ENCODE assay signal across 8 mouse cellular contexts in genomic region chr11:70001159-70001558, GRCm38 (mm10). TPM values are rescaled to one million over a fixed set of nuclear protein-coding genes. Genes with fewer than 3 reads are reported as not detected.
DNase-seq lines count a peak whose midpoint lies in the region; ATAC-seq and TF ChIP-seq lines count a peak whose summit lies in the region.

No protein-coding gene starts in this region.

- no peaks in the 10 kb centered on the region for H3K9me3 ChIP-seq in heart, embryonic 10.5 days
- H3K9me3 ChIP-seq in E14TG2a.4 (ENCODE audit: low read length), result no peaks in the 10 kb centered on the region
- H3K9me3 ChIP-seq in forebrain, embryonic 16.5 days (ENCODE audit: control insufficient read depth, low read length), result no peaks in the 10 kb centered on the region
- no peaks in the 10 kb centered on the region for H3K9me3 ChIP-seq in liver, embryonic 15.5 days (replicated peaks)

- no peak for TF ChIP-seq CTCF in E14TG2a.4 (conservative IDR thresholded peaks at IDR 0.05; ENCODE audit: low read length)

- H3K27ac ChIP-seq in heart, embryonic 10.5 days, result peak overlapping the region; percentile 96
- H3K27ac ChIP-seq in forebrain, embryonic 16.5 days (ENCODE audit: low read length), result peak overlapping the region; percentile 97
- peak overlapping the region; percentile 85 for H3K27ac ChIP-seq in liver, embryonic 15.5 days (replicated peaks)

- peaks cover 52% of the 10 kb centered on the region for H3K36me3 ChIP-seq in heart, embryonic 10.5 days
- peaks cover 70% of the 10 kb centered on the region for H3K36me3 ChIP-seq in E14TG2a.4 (ENCODE audit: insufficient read depth, low read length)
- peaks cover 17% of the 10 kb centered on the region for H3K36me3 ChIP-seq in forebrain, embryonic 16.5 days (ENCODE audit: control insufficient read depth, insufficient read depth)
- H3K36me3 ChIP-seq in liver, embryonic 15.5 days (replicated peaks), result peaks cover 40% of the 10 kb centered on the region

- H3K4me1 ChIP-seq in heart, embryonic 10.5 days, result peaks cover 49% of the 10 kb centered on the region
- H3K4me1 ChIP-seq in E14TG2a.4 (replicated peaks; ENCODE audit: low read depth, low read length), result peaks cover 79% of the 10 kb centered on the region
- peaks cover 42% of the 10 kb centered on the region for H3K4me1 ChIP-seq in forebrain, embryonic 16.5 days (replicated peaks; ENCODE audit: control insufficient read depth, insufficient read depth, low read length)
- H3K4me1 ChIP-seq in liver, embryonic 15.5 days (replicated peaks), result peaks cover 55% of the 10 kb centered on the region

- no peak for ATAC-seq in forebrain, embryonic 16.5 days
- no peak for ATAC-seq in liver, embryonic 15.5 days (ENCODE audit: insufficient read depth)

- peak overlapping the region; percentile 95 for H3K4me2 ChIP-seq in forebrain, embryonic 16.5 days (ENCODE audit: low read length)
- H3K4me2 ChIP-seq in liver, embryonic 15.5 days, result peak overlapping the region; percentile 100

- DNase-seq in heart, embryonic 10.5 days (ENCODE audit: low spot score), result no peak
- no peak for DNase-seq in heart, adult 18-20 months
- no peak for DNase-seq in embryo, embryonic 11 days
- DNase-seq in left cerebral cortex, adult 11 months (ENCODE audit: low spot score), result no peak
- DNase-seq in ovary, postnatal 36 days (ENCODE audit: low spot score), result no peak

- peak overlapping the region; percentile 83 for H3K9ac ChIP-seq in forebrain, embryonic 16.5 days (replicated peaks; ENCODE audit: low read depth, low read length)
- peak overlapping the region; percentile 76 for H3K9ac ChIP-seq in liver, embryonic 15.5 days

- peak overlapping the region; percentile 80 for H3K4me3 ChIP-seq in heart, embryonic 10.5 days
- H3K4me3 ChIP-seq in E14TG2a.4 (replicated peaks; ENCODE audit: low read length), result peak overlapping the region; percentile 94
- peak overlapping the region; percentile 82 for H3K4me3 ChIP-seq in forebrain, embryonic 16.5 days (replicated peaks; ENCODE audit: low read length)
- H3K4me3 ChIP-seq in liver, embryonic 15.5 days (replicated peaks), result peak overlapping the region; percentile 73

- H3K27me3 ChIP-seq in heart, embryonic 10.5 days (ENCODE audit: insufficient read depth, poor library complexity, severe bottlenecking), result no peaks in the 10 kb centered on the region
- no peaks in the 10 kb centered on the region for H3K27me3 ChIP-seq in E14TG2a.4 (ENCODE audit: insufficient read depth, low read length)
- H3K27me3 ChIP-seq in forebrain, embryonic 16.5 days (replicated peaks; ENCODE audit: control insufficient read depth, insufficient read depth, low read length), result no peaks in the 10 kb centered on the region
- H3K27me3 ChIP-seq in liver, embryonic 15.5 days, result no peaks in the 10 kb centered on the region

- 10% methylated on average over 8 of the region's 8 CpGs for WGBS in heart, embryonic 10.5 days
- 8% methylated on average over 8 of the region's 8 CpGs for WGBS in forebrain, embryonic 16.5 days
- WGBS in liver, embryonic 15.5 days (ENCODE audit: insufficient replicate concordance), result 13% methylated on average over 8 of the region's 8 CpGs

RNA-seq across cellular contexts. Expression of gene Dvl2, which starts 0.8 kb away (rescaled TPM):
- polyA plus RNA-seq in heart, embryonic 10.5 days (2016; fragmentation: Nextera tagmentation; extraction: Ambion mirVana), result 29.5 and 40.3 TPM in 2 replicates
- 1 to 10 TPM; 3.4 to 4.8 TPM for total RNA-seq in heart, adult 18-20 months (2021)
- 34.6 and 34.7 TPM in 2 replicates for polyA plus RNA-seq in forebrain, embryonic 16.5 days (2015; fragmentation: Nextera tagmentation; extraction: Ambion mirVana)
- 5.3 and 5.5 TPM in 2 replicates for polyA plus RNA-seq in liver, embryonic 15.5 days (2015; fragmentation: Nextera tagmentation; extraction: Ambion mirVana)

RNA-seq across cellular contexts. Expression of gene Phf23, which starts 5.6 kb away (rescaled TPM):
- polyA plus RNA-seq in heart, embryonic 10.5 days (2016; fragmentation: Nextera tagmentation; extraction: Ambion mirVana), result 51.8 and 73.3 TPM in 2 replicates
- 10 to 100 TPM; 18.4 to 19.7 TPM for total RNA-seq in heart, adult 18-20 months (2021)
- polyA plus RNA-seq in forebrain, embryonic 16.5 days (2015; fragmentation: Nextera tagmentation; extraction: Ambion mirVana), result 63.7 and 66.8 TPM in 2 replicates
- 23.1 and 24.0 TPM in 2 replicates for polyA plus RNA-seq in liver, embryonic 15.5 days (2015; fragmentation: Nextera tagmentation; extraction: Ambion mirVana)

RNA-seq across cellular contexts. Expression of gene Gabarap, which starts 10.2 kb away (rescaled TPM):
- 365 and 379 TPM in 2 replicates for polyA plus RNA-seq in heart, embryonic 10.5 days (2016; fragmentation: Nextera tagmentation; extraction: Ambion mirVana)
- total RNA-seq in heart, adult 18-20 months (2021), result 100 to 1,000 TPM; 285 to 320 TPM
- polyA plus RNA-seq in forebrain, embryonic 16.5 days (2015; fragmentation: Nextera tagmentation; extraction: Ambion mirVana), result 563 and 565 TPM in 2 replicates
- 252 and 262 TPM in 2 replicates for polyA plus RNA-seq in liver, embryonic 15.5 days (2015; fragmentation: Nextera tagmentation; extraction: Ambion mirVana)

RNA-seq across cellular contexts. Expression of gene Acadvl, which starts 14.1 kb away (rescaled TPM):
- 79.1 and 102 TPM in 2 replicates for polyA plus RNA-seq in heart, embryonic 10.5 days (2016; fragmentation: Nextera tagmentation; extraction: Ambion mirVana)
- 1,000 to 10,000 TPM; 1,326 to 1,372 TPM for total RNA-seq in heart, adult 18-20 months (2021)
- polyA plus RNA-seq in forebrain, embryonic 16.5 days (2015; fragmentation: Nextera tagmentation; extraction: Ambion mirVana), result 60.2 and 60.6 TPM in 2 replicates
- 111 and 124 TPM in 2 replicates for polyA plus RNA-seq in liver, embryonic 15.5 days (2015; fragmentation: Nextera tagmentation; extraction: Ambion mirVana)

RNA-seq across cellular contexts. Expression of gene Dlg4, which starts 15.6 kb away (rescaled TPM):
- 5.7 and 9.3 TPM in 2 replicates for polyA plus RNA-seq in heart, embryonic 10.5 days (2016; fragmentation: Nextera tagmentation; extraction: Ambion mirVana)
- 1 to 10 TPM; 5.9 to 6.8 TPM for total RNA-seq in heart, adult 18-20 months (2021)
- polyA plus RNA-seq in forebrain, embryonic 16.5 days (2015; fragmentation: Nextera tagmentation; extraction: Ambion mirVana), result 25.6 and 32.7 TPM in 2 replicates
- 0.63 and 0.93 TPM in 2 replicates for polyA plus RNA-seq in liver, embryonic 15.5 days (2015; fragmentation: Nextera tagmentation; extraction: Ambion mirVana)
